22 mouse cellular contexts compared by ENCODE assay signal in genomic region chr14:71671994-71672393, GRCm38 (mm10).
DNase-seq lines count a peak whose midpoint lies in the region; ATAC-seq lines count a peak whose summit lies in the region.
"Had no signal": no experiment of that assay in that cellular context is flagged by ENCODE, and none has a peak within 500 bp of the region (broad histone marks: within the 10 kb centered on the region; RNA-seq: fewer than 3 reads in every experiment).

No protein-coding gene starts in this region.

- WGBS in hindbrain, embryonic 15.5 days, result 44% methylated on average over 2 of the region's 2 CpGs
- 52% methylated on average over 2 of the region's 2 CpGs for WGBS in hindbrain, embryonic 12.5 days
- WGBS in midbrain, embryonic 14.5 days, result 40% methylated on average over 2 of the region's 2 CpGs
- 57% methylated on average over 2 of the region's 2 CpGs for WGBS in midbrain, embryonic 11.5 days

- H3K4me2 ChIP-seq in hindbrain, embryonic 15.5 days, result no peak overlapping the region
- no peak overlapping the region for H3K4me2 ChIP-seq in hindbrain, embryonic 12.5 days (replicated peaks)
- no peak overlapping the region for H3K4me2 ChIP-seq in midbrain, embryonic 14.5 days (ENCODE audit: low read length)
- no peak overlapping the region for H3K4me2 ChIP-seq in midbrain, embryonic 11.5 days
- H3K4me2 ChIP-seq: embryonic facial prominence, embryonic 12.5 days; embryonic facial prominence, embryonic 15.5 days; heart, embryonic 13.5 days had no signal

- H3K27me3 ChIP-seq in hindbrain, embryonic 15.5 days, result no peaks in the 10 kb centered on the region
- H3K27me3 ChIP-seq in hindbrain, embryonic 12.5 days, result no peaks in the 10 kb centered on the region
- no peaks in the 10 kb centered on the region for H3K27me3 ChIP-seq in midbrain, embryonic 14.5 days (ENCODE audit: control insufficient read depth, insufficient read depth, low read length)
- H3K27me3 ChIP-seq in midbrain, embryonic 11.5 days (ENCODE audit: control insufficient read depth, insufficient read depth, low read length), result no peaks in the 10 kb centered on the region
- H3K27me3 ChIP-seq: embryonic facial prominence, embryonic 12.5 days; embryonic facial prominence, embryonic 15.5 days; heart, embryonic 13.5 days; Patski had no signal

- H3K9ac ChIP-seq in hindbrain, embryonic 15.5 days, result no peak overlapping the region
- H3K9ac ChIP-seq in hindbrain, embryonic 12.5 days, result no peak overlapping the region
- no peak overlapping the region for H3K9ac ChIP-seq in midbrain, embryonic 14.5 days (replicated peaks; ENCODE audit: low read length)
- H3K9ac ChIP-seq in midbrain, embryonic 11.5 days (ENCODE audit: low read length), result no peak overlapping the region
- H3K9ac ChIP-seq: embryonic facial prominence, embryonic 12.5 days; embryonic facial prominence, embryonic 15.5 days; heart, embryonic 13.5 days had no signal

- H3K4me3 ChIP-seq in hindbrain, embryonic 15.5 days, result no peak overlapping the region
- no peak overlapping the region for H3K4me3 ChIP-seq in hindbrain, embryonic 12.5 days
- H3K4me3 ChIP-seq in midbrain, embryonic 14.5 days (replicated peaks; ENCODE audit: low read depth, low read length), result no peak overlapping the region
- no peak overlapping the region for H3K4me3 ChIP-seq in midbrain, embryonic 11.5 days (ENCODE audit: low read depth, low read length)
- H3K4me3 ChIP-seq: embryonic facial prominence, embryonic 12.5 days; embryonic facial prominence, embryonic 15.5 days; heart, adult 2 months; heart, embryonic 10.5 days; heart, embryonic 13.5 days had no signal

- H3K36me3 ChIP-seq in hindbrain, embryonic 15.5 days, result no peaks in the 10 kb centered on the region
- H3K36me3 ChIP-seq in hindbrain, embryonic 12.5 days, result no peaks in the 10 kb centered on the region
- no peaks in the 10 kb centered on the region for H3K36me3 ChIP-seq in midbrain, embryonic 14.5 days (ENCODE audit: control insufficient read depth, insufficient read depth, low read length)
- H3K36me3 ChIP-seq in midbrain, embryonic 11.5 days (ENCODE audit: control insufficient read depth, insufficient read depth, low read length), result no peaks in the 10 kb centered on the region
- H3K36me3 ChIP-seq: embryonic facial prominence, embryonic 12.5 days; embryonic facial prominence, embryonic 15.5 days; G1E; heart, embryonic 10.5 days; heart, embryonic 13.5 days had no signal

- peak; percentile 33 for DNase-seq in midbrain, embryonic 14.5 days
- no peak for DNase-seq in midbrain, embryonic 11.5 days (ENCODE audit: low spot score, missing footprints)
- DNase-seq in retina, embryonic 14.5 days (ENCODE audit: low spot score), result peak; percentile 9
- DNase-seq in retina, postnatal 1 day, result no peak
- DNase-seq: adrenal gland, postnatal 10 days; adrenal gland, postnatal 36 days; B cell, adult 2 months; cerebellum, adult 11 months; gastrocnemius, postnatal 10 days; gastrocnemius, postnatal 36 days; heart, adult 2 months; heart, postnatal 14 days; heart, postnatal 4 days had no signal

- peak overlapping the region; percentile 42; the same call in 1 of the 2 replicates for H3K27ac ChIP-seq in hindbrain, embryonic 15.5 days (replicated peaks)
- no peak overlapping the region for H3K27ac ChIP-seq in hindbrain, embryonic 12.5 days
- no peak overlapping the region for H3K27ac ChIP-seq in midbrain, embryonic 14.5 days (replicated peaks; ENCODE audit: low read depth, low read length)
- no peak overlapping the region for H3K27ac ChIP-seq in midbrain, embryonic 11.5 days (ENCODE audit: low read depth, low read length)
- H3K27ac ChIP-seq: embryonic facial prominence, embryonic 12.5 days; embryonic facial prominence, embryonic 15.5 days; heart, adult 2 months; heart, embryonic 10.5 days; heart, embryonic 13.5 days had no signal

- no peak for ATAC-seq in hindbrain, embryonic 15.5 days (ENCODE audit: low FRiP score, low read depth)
- ATAC-seq in hindbrain, embryonic 12.5 days (ENCODE audit: low FRiP score), result no peak
- no peak for ATAC-seq in midbrain, embryonic 14.5 days (ENCODE audit: low FRiP score, low TSS enrichment)
- ATAC-seq in midbrain, embryonic 11.5 days (ENCODE audit: low FRiP score), result no peak
- ATAC-seq: forebrain, embryonic 14.5 days; Patski had no signal

- H3K4me1 ChIP-seq in hindbrain, embryonic 15.5 days (replicated peaks), result peaks cover 17% of the 10 kb centered on the region
- no peaks in the 10 kb centered on the region for H3K4me1 ChIP-seq in hindbrain, embryonic 12.5 days
- no peaks in the 10 kb centered on the region for H3K4me1 ChIP-seq in midbrain, embryonic 14.5 days (ENCODE audit: control insufficient read depth, insufficient read depth, low read length)
- no peaks in the 10 kb centered on the region for H3K4me1 ChIP-seq in midbrain, embryonic 11.5 days (ENCODE audit: control insufficient read depth, insufficient read depth, low read length)
- H3K4me1 ChIP-seq: embryonic facial prominence, embryonic 12.5 days; embryonic facial prominence, embryonic 15.5 days; heart, embryonic 10.5 days; heart, embryonic 13.5 days had no signal

- H3K9me3 ChIP-seq in hindbrain, embryonic 15.5 days, result no peaks in the 10 kb centered on the region
- no peaks in the 10 kb centered on the region for H3K9me3 ChIP-seq in hindbrain, embryonic 12.5 days (replicated peaks)
- no peaks in the 10 kb centered on the region for H3K9me3 ChIP-seq in midbrain, embryonic 14.5 days (ENCODE audit: control insufficient read depth, low read length)
- no peaks in the 10 kb centered on the region for H3K9me3 ChIP-seq in midbrain, embryonic 11.5 days (ENCODE audit: control insufficient read depth, low read length)
- H3K9me3 ChIP-seq: embryonic facial prominence, embryonic 12.5 days; embryonic facial prominence, embryonic 15.5 days; heart, embryonic 10.5 days; heart, embryonic 13.5 days had no signal

Comparison
In these comparisons a context has a peak if more than half of its experiments do, and no peak if none do; other contexts are left out.
1. DNase-seq: peak in midbrain, embryonic 14.5 days (single experiment) and retina, embryonic 14.5 days (single experiment); none in midbrain, embryonic 11.5 days (single experiment) and retina, postnatal 1 day (single experiment).